Mouse (Mus musculus) adrenal gland, adult 18-20 months (tissue): ENCODE data around the gene Fcgrt. TPM values are rescaled to one million over a fixed set of nuclear protein-coding genes. Genes with fewer than 3 reads are reported as not detected.
"Not testable (repeated sequence)": the region's sequence is repeated elsewhere in the genome, so short reads cannot be mapped to it uniquely, and the experiment has no call there.

Experiments
- DNase-seq, 2 experiments: peaks; one replicate each; pipeline ENCODE4 v3.0.0; 2021 to 2022; ENCODE audit warnings: low spot score in 2 of 2
- total RNA-seq, 2 experiments: library from RNA; stranded (reverse); gene quantifications; 1 replicate in 1 of 2; 2 replicates in 1 of 2; pipeline ENCODE4 v1.2.3; 2021

The Fcgrt gene
- total RNA-seq, 2 experiments from 2014 or later: 111 to 137 TPM

DNA sequence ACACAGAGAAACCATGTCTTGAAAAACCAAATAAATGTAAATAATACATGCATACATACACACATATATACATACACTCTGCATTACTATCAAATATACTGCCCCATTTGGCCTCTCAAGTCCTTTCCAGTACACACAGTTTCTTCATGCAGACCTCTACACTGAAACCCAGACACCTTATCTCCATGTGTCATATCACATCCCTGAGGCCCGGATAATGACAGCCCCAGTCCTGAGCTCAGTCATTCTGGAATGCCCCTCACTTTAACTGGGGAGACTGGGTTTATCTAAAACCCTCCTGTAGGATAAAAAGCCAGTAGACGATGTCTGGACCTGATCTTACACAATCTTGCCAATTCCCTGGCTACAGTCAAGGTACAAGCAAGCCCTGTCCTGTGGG, 9.8 kb upstream of the Fcgrt start:
- no peak for DNase-seq

- DNase-seq: no peak
These were observed 8.9 kb upstream of the Fcgrt start for GRCm38 (mm10) chr7:45112529-45112928.

- no peak for DNase-seq
These were observed 8.3 kb upstream of the Fcgrt start for GRCm38 (mm10) chr7:45111940-45112339.

GRCm38 (mm10) chr7:45110089-45110488, 6.4 kb upstream of the Fcgrt start:
- not testable (repeated sequence) for DNase-seq

DNA sequence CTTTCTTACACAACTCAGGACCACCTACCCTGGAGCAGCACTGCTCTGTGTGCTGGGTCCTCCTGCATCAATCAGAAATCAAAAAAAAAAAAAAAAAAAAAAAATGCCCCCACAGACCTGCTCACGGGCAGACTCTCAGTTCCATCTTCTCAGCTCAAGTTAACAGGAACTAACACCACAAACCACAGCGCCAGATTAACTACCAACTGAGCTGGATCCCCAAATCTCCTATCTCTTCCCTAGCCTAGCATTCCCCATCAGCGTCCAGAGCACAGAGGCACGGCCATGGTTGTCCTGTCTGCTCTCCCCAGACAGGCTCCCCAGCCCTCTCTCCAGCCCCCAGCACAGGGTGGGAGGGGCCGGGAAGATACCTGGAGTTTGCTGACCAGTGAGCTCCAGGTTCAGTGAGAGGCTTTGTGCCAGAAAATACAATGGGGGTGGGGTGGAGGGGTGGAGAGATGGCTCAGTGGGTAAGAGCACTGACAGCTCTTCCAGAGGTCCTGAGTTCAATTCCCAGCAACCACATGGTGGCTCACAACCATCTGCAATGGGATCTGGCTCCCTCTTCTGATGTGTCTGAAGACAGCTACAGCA, 3.5 kb upstream of the Fcgrt start:
- DNase-seq: no peak

DNA sequence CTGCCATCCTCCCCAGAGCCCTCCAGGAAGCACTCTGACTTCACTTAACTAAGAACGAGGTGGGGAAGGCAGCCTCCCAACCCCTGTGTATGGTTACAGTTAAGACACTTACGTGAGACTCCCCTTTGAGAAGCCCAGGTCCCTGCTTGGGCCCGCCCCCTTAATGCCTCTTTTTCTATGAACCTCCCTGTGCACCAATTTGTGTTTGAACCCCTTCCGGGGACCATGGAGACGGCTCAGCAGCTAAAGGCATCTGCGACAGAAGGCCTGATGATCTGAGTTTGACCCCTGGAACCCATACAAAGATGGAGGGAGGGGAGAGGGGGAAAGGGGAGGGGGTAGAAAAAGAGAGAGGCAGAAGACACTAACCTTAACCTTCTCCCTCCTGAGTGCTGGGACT, 2.8 kb upstream of the Fcgrt start:
- DNase-seq: no peak

GRCm38 (mm10) chr7:45105491-45105890, 1.8 kb upstream of the Fcgrt start:
- no peak for DNase-seq

DNA sequence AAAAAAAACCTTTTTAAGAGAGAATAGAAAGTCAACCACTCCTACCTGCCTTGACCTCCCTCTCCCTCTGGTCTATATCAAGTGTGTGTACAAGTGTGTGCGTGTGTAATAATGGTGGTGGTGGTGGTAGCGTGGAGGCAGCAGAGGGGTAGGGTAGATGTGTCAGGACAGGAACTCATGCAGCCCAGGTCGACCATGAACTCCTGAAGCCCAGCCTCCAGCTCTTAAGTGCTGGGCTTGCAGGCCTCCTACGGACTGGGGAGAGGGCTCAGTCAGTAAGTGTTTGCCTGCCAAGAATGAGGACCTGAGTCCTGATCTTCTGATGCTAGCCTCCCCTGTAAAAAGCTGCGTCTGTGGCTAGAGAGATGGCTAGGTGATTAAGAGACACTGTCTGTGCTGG, 1.3 kb upstream of the Fcgrt start:
- DNase-seq: no peak

DNA sequence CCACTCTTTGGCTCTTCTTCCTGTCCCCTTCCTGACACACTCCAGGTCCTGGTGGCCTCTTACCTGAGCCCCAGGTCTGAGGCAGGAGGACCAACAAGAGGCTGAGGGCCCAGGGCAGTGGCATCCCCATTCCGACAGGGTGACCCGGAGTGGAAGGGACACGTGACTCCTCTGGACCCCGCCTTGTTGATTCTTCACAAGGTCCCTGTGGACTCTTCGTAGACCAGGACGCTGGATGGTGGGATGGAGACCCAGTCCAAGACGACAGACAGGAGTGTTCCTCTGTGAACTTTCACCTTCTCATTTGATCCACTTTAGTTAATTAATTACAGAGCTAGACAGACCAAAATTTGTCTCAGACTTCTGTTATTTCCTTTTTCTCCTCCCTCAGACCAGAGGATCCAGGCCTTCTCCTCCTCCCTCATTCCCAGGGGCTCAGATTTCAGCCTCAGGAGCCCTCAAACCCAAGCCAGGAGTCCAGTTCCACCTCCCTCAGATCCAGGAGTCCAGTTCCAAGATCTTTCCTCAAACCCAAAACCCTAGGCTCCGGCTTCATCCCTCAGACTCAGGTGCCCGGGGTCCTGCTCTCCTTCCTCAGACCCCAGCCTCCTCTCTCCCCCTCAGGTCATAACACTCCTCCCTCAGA, 588 bp downstream of the Fcgrt start:
- DNase-seq: no peak

GRCm38 (mm10) chr7:45102441-45102840, 1.2 kb downstream of the Fcgrt start:
- DNase-seq: no peak

DNA sequence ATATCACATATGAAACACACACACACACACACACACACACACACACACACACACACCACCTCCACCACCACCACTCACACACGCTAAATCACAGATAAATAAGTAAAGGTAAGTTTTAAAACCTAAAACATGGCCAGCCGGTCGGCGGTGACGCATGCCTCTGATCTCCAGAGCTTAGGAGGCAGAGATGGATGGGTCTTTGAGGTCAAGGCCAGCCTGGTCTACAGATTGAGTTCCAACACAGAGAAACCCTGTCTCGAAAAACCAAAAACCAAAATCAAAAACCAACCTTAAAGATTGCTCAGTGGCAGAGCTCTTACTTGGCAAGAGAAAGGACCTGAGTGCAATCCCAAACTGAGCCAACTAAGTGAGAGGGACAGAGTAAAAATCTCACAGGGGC, 3.6 kb downstream of the Fcgrt start:
- no peak for DNase-seq

GRCm38 (mm10) chr7:45098541-45099240, 5.0 kb downstream of the Fcgrt start:
- no peak for DNase-seq

GRCm38 (mm10) chr7:45097479-45097878, 6.2 kb downstream of the Fcgrt start:
- DNase-seq: no peak

DNA sequence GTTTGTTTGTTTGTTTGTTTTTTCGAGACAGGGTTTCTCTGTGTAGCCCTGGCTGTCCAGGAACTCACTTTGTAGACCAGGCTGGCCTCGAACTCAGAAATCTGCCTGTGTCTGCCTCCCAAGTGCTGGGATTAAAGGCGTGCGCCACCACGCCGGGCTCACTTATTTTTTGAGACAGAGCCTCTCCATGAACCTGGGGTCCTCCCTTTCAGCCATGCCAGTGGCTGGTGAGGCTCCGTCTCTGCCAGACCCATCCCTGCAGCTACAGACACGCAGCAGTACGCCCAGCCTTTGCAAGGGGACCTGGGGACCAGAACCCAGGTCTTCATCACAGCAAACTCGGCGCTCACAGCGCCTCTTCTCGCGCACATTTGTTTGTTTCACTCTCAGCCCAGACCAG, 7.7 kb downstream of the Fcgrt start:
- not testable (repeated sequence) for DNase-seq

DNA sequence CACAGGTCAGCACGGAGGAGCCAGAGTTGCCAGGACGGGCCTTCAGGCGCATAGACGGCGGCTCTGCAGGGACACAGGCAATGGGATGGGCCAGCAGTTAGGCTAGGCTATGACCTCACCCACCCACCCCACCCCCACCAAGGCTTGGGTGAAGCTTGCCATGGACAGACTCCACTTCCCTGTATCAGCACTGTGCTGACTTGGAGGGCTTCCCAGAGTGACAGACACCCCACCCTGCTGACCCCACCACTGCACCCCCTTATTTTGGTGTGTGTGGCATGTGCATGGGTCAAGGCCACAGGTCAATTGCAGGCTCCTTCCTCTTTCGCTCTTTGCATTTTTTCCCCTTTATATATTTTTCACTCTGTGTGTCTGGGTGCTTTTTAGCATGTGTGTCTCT, 8.3 kb downstream of the Fcgrt start:
- DNase-seq: no peak

DNA sequence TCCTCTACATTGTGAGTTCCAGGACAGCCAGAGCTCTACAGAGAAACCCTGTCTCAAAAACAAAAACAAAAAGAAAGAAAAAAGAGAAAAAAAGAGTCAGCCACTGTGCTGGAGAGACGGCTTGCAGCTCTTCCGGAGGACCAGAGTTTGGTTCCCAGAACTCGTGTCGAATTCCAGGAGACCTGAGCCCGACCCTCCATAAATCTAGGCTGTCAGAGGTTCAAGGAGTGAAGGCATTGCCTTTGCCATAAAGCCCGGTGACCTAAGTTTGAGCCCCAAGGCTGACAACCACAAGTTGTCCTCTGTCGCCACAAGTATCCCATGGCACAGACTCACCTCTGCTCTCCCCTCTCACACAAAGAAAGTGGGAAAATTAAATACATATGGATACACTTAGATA, 9.5 kb downstream of the Fcgrt start:
- no peak for DNase-seq

GRCm38 (mm10) chr7:45093516-45093905, 10.1 kb downstream of the Fcgrt start:
- DNase-seq: no peak

DNA sequence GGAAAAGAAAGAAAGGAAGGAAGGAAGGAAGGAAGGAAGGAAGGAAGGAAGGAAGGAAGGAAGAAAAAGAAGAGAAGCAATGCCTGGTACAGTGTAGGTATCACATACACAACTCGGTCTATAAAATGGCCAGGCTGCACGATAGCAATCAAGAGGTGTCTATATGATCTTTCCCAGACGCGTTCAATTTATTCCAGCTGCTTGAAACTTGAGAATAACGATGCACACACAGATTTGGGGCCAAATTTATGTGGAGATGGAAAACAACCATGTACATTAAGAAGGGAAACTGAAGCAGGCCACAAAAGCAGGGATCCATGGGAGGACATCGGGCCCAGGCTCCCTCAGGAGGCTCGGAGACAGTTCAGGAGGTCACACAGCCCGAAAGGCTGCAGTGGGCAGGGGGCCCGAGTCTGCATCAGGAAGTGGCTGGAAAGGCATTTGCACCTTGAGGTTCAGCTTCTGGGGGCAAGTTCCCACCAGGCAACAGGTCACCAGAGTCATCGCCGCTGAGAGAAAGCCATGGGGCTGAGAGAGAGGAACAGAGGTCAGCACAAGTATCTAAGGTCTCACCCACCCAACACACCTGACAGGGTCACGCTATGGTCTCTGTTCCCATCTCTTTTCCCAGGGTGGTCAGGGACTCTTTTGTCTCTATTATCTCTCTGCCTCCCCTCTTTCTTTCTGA, 10.7 kb downstream of the Fcgrt start:
- no peak for DNase-seq

DNA sequence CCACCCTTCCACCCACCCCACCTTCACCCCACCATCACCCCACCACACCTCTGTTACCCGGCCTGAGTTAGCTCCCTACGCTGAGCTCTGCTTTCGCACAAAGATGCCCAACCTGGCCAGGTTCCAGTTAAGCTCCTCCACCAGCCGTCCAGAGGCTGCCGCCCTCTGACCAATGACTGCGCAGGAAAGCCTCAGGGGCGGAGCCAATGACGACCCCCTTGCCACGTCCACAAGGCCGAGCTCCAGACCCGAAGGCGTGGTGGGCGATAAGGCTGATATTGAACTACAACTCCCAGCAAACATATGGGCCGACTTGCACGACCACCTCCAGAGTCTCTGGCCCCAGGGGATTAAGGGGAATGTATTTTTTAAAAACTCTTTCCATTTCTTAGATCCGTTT, 11.6 kb downstream of the Fcgrt start, which contains the start of gene Rcn3:
Gene Rcn3, minus strand, starts transcription at position 174 of the 400 bp plus-strand sequence.
- DNase-seq: peak; percentile 56 to 65

DNA sequence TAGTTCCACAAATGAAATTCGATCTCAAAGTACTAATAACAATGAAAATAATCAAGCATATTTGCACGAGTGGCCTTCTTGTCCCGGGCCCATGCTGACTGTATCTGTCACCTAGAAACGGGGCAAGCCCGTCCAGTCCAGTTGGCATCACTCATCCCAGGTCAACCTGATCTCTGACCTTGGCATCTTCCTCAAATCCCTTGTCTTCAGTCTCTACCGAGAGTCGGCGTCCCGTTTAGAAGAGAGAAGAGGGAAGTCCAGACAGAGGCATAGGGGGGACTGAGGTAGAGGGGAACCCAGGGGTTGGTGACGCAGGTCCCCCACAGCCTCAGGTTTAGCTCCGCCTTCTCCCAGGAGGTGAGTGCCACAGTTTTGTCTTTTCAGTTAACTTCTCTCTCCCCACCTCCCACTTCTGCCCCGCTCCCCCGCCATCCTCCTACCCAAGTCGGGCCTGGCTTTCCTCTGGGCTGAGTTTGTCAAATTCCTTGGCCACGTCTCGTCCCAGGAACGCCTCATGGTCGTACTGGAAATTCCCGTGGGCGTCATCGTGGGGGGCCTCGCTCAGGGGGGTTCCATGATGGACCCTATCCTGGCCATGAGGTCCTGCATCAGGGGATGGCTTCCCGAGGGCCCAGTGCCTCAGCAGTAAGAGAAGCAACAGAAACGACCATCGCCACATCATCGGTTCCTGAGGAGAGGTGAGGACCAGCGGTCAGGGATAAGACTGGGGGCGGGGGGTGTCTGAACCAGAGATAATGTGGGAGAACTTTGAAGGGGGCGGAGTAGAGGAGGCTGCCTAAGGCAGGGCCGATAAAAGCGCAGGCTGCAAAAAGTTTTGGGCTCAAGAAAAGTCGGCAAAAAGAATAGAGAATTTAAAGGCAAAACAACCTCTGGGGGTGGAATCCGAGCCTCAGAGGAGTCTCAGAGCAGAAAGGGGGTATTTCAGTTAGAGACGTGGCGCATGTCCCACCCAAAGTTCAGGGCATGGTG, 12.4 kb downstream of the Fcgrt start:
- DNase-seq: no peak
